Mouse (Mus musculus) lung, adult 2 months (tissue): ENCODE results near the gene Sstr5.

Experiments
- CTCF ChIP-seq: fragments of 200-500 bp; IDR thresholded peaks from 2 replicates; pipeline ENCODE4 v1.5.1; 2011; ENCODE audit warnings: mild to moderate bottlenecking, low read length, control low read depth; ENCODE audit not compliant: insufficient read depth
- POLR2A ChIP-seq: fragments of 200-500 bp; IDR thresholded peaks from 2 replicates; pipeline ENCODE4 v1.6.1; 2011; ENCODE audit warnings: low read depth, mild to moderate bottlenecking, control low read depth, low read length, borderline replicate concordance; ENCODE audit errors: extremely low read depth

- TF ChIP-seq POLR2A (no peak), CTCF (no peak)
Observed at GRCm38 (mm10) chr17:25538945-25539875, 42.1 kb upstream of the Sstr5 start.
